Mouse (Mus musculus): ENCODE results near the gene Auh.

The Auh gene

DNA sequence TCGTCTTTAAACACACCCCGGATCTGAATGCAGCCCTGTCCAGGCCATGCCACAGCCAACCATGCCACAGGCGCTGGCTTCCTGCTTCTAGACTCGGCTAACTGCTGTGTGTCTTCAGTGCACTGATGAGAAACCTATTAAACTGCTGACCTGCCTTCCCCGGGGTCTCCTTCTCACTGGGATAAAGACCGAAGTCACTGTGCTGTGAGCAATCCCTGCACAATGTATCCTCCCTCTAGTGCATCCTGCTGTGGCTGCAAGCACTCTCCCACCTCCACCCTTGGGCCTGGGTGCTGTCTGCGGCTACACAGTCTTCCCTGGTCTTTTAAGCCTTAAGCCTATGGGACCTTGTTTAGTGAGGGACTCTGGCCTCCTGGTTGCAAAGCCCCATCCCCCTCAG, 50.7 kb downstream of the Auh start:
- no peak for DNase-seq (ENCODE audit: low spot score in 2 of 2)

DNA sequence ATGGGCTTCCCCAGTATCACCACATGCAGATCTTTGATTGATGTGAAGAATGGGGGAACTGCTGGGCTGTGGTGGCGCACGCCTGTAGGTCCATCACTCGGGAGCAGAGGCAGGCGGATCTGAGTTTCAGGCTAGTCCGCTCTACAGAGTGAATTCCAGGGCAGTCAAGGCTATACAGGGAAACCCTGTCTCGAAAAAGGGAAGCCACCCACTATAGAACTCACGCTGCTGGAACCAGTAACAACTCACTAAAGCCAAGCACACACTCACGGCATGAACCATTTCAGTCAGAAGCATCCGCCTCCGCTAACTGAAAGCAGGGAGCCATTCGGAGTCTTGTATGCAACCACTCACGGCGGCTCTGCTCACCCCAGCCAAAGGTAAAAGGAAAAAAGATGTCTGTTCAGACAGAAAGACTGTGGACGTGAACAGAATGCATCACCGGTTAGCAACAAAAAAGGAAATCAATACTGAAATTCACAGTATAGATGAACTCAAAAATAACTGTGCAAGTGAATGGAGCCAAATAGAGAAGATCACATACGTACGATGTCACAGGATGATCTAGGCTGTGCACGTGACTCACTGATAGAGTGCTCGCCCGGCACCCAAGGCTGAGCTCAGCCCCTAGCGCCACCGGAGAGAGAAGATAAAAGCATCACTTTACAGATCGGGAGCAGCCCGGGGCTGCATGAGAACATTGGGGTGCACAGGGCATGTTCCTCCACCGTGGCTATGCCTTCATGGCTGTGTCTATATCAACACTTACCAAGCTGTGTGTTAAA, 53.7 kb downstream of the Auh start:
- peak; percentile 28 to 40 for DNase-seq (ENCODE audit: low spot score in 2 of 2)

DNA sequence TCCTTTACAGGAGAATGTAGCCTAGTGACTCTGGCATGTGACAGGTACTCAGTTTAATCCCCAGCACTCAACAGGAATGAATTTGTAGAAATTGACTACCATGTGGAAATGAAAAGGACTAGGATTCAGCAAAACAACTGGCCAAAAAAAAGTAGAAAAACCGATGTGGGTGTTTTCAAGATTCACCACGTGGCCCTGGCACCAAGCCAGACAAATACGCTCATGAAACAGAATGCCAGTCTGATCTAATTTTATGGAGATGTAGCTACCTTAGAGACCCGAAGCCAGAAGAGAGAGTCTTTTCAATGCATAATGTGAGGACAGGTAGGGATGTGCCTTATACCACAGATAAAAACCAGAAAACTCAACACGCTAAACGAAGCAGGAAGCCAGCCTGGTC, 54.4 kb downstream of the Auh start:
- peak in 1 of 2 experiments; percentile 21 for DNase-seq (ENCODE audit: low spot score in 2 of 2)

DNA sequence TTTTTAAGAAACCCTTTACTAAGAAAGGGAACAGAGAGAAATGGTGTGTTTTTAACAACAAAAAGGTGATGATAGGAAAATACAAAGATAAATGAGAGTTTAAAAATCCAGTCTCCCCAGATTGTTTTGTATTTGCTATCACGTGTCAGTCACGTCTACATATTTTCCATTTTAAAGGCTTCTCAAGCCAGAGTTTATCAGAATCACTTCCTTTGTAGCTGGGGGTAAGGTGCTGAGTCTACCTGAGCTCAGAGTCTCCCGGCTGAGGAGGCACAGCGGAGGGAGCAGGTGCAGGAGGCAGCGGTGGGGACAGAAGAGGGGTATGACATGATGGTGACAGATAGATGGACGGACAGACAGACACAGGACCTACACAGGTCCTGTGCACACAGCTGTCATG, 55.1 kb downstream of the Auh start:
- no peak for DNase-seq (ENCODE audit: low spot score in 2 of 2)

DNA sequence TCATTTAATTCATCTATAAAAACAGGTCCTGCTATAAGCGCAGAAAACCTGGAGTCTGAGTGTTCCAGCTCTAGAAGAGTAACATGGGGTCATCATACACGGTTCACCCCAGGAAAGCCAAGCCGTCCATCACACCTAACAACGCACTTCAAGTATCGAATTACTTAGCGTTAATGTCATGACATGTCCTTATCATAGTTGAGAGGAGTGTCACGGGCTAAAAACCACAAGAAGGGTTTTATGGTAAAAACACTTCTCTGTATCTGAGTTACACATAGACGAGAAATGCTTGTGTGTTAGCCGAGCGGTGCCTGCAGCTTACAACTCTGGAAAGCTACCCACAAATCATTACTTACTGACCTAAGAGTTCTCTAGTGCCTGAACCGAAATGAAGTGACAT, 55.6 kb downstream of the Auh start:
- no peak for DNase-seq (ENCODE audit: low spot score in 2 of 2)

DNA sequence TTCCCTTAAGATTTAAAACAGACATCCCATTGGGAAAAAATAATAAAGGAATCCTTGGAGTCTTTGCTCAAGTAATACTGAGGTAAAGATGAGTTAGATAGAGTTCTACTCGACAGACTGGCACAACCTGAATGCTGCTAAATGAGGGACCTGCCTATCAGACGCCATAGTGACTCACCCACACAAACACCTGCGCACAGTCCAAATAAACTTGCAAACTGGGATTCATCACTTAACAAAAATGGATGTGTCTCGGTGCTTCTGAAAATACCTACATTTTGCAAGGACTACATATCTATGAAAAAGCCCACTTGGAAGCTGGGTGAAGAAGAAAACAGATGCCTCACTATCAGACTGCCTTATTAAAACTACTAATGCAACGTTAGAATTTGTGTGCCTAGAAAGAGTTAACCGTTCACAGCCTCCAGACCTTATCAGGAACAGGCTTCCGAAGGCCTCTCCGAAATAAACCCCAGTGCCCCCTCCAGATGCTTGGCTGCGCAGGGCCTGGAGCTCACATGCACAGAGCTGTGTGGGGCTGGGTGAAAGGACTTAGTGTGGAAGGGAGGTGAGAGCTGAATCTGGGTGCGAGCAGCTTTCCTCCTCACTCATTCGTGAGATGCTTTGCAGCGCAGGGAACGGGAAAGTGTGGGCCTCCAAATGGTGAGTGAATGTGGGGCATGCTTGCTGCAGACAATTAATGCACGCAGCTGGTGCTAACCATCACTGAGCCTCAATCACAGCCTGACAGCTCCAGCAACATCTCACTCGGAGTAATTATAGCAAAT, 63.3 kb downstream of the Auh start:
- no peak for DNase-seq (ENCODE audit: low spot score in 2 of 2)

DNA sequence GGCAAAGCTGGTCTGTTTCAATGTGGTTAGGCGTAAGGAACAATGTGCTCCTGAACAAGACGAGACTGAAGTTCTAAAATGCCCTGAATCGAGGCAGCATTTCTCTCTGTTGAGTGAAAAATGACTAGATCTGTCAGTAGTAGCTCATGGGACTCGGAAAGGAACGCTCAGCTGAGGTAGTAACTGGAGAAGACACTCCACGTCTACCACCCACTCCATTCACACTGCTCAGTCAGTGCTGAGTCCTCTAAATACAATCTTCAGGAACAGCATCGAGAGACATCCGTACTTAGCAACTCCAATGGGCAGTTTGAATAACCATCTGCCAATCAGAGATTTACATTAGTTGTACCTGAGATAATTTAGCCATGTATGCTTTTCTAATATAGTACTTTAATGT, 66.0 kb downstream of the Auh start:
- no peak for DNase-seq (ENCODE audit: low spot score in 2 of 2)

DNA sequence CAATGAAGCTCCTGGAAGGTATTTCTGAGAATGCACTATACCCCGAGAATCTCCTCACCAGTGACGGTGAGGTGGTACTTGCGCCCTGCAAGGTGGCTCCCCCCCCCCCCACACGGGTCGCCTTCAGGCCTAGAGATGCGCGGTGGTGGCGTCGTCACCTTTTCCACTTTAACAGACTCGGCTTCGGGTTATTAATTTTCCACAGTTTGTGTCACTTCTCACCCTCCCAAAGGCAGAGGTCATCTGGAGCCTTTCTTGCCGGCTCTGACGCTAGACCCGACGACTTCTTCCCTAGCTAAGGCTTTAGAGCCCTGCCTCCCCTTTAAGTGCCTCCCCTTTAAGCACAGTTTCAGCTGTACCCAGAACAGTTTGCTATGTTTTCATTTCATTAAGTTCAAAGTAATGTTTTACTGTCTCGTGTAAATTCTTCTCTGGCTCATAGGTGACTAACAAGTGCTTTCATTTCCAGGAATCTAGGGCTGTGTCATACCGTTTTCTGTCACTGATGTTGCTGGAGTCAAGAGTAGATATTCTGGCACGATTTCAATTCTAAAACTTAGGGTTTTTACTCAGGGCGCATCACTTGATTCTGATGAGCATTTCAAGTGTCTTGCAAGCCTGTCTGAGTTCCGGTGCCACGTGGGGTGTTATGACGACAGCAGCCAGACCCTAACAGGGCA, 69.3 kb downstream of the Auh start:
- no peak for DNase-seq (ENCODE audit: low spot score in 2 of 2)

DNA sequence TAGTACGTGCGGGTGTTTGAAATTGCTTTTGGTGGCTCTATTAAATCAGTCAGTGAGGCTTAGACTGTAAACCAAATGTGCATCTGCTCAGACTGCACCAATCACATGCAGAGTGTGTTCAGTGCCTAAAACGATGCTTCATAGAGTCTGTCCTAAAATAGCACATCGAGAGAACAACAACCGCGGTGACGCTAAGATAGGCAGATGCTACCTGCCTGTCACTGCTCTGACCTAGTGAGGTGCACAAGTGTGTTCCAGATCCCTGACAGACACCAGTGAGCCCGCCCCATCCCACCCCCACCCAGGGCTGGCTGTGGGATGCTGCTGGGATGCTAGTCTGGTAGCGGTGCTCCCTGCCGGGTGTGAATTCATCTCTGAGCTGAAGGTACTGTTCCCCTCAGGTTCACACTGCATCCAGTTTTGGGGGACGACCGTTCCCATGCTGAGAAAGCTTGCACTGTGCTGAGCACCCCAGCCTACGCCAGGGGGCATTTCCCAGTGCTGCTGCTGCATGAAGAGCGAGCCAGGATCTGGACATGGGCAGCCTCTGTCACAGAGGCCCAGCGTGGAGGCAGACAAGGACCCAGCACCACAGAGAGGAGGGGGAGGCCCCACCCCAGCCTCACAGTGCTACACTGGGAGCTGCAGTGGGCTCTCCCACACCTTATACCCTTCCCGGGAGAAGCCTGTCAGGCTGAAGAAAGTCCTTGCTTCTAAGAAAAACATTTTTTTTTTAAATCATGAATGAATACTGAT, 70.2 kb downstream of the Auh start:
- no peak for DNase-seq (ENCODE audit: low spot score in 2 of 2)

DNA sequence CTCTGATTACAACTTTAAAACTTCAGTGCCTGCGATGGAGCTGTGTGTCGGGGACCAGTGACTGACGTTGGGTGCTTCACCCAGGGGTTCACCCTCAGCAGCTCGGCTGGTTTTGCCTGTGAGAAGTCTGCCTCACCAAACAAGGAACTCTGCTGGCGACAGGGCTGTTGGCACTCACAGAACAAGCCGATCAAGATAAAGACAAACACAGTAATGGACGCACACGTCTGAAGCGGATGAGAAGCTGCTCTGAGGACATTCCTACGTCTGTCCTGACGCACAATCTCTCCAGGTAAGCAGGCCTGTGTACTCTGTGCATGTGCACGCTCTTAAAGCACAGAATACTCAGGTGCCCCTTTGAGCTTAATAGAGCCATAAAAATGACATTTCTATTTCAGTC, 71.1 kb downstream of the Auh start:
- DNase-seq (ENCODE audit: low spot score in 2 of 2), result no peak

DNA sequence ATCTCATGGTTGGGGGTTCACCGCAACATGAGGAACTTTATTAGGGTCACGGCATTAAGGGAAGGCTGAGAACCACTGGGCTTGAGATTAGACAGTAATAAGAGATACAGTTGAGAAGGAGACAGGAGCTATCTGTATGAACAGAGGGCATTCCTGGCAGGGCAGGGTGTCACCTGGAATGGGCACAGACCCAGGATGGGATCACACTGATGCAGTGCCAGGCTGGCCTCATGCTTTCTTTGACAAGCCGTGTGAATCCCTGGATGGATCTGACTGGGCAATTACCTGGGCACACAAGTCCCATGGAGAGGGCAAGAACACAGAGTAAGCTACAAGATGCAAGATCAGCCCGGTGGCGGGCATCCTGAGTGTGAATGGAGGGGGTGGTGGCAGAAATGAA, 71.7 kb downstream of the Auh start:
- DNase-seq (ENCODE audit: low spot score in 2 of 2), result no peak

DNA sequence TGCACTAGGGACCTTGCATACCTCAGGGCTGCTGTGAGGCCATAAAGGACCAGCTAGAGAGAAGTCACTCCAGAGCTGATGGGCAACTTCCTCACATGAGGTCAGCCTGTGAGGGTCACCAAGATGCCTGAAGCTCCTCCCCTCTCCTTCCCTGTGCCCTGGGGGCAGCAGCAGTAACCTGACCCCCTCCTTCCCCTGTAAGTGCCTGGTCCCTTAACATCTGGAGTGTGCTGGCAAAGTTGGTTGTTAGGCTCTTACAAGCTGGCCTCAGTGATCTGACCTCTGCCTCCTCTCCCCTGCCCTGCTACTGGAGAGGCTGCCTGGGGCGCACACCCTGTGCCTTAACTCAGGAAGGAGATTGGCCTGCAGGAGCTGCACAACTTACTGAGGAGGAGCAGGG, 75.9 kb downstream of the Auh start:
- no peak for DNase-seq (ENCODE audit: low spot score in 2 of 2)

DNA sequence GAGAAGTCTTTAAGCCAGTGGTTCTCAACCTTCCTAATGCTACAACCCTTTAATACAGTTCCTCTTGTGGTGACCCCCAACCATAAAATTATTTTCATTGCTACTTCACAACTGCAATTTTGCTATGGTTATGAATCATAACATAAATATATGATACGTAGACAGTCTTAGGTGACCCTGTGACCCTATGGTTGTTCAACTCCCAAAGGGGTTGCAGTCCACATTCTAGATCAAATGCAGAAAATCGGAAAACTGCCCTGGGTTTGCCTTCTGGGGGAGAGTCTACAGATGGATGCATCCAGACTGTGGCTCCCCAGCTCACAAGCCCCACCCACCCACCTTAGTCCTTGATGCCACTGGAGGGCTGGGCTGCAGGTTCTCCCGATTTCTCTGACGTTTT, 77.6 kb downstream of the Auh start:
- DNase-seq (ENCODE audit: low spot score in 2 of 2), result no peak

DNA sequence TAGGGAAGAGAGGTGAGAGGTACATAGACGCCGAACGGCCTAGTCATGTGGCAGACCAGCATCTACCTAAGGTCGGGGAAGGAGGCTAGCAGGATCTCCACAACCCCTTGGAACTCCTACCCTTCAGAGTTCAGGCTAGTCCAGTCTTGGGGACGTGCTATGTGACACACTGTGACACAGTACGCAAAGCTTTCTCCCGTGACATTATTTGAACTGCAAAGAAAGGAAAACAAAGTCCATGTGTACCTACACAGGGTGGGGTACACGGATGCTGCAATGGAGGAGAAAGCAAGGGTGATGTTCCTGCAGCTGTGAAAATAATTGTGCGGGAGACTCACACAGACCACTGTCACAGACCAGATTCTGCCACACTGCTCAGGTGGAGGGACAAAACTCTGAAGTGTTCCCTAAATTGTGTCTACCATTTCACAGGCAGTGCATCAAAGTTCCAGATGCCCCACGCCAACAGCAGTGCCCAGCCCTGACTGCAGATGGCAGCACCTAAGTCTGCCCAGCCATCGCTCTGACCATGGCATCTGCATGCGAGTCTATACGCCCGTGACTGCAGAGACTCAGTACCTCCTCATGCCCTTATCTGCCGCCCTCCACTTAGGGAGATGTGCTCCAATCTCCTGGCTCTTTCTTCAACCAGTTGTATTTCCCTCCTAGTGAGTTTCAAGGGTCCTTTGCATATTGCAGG, 79.3 kb downstream of the Auh start:
- DNase-seq (ENCODE audit: low spot score in 2 of 2), result no peak

DNA sequence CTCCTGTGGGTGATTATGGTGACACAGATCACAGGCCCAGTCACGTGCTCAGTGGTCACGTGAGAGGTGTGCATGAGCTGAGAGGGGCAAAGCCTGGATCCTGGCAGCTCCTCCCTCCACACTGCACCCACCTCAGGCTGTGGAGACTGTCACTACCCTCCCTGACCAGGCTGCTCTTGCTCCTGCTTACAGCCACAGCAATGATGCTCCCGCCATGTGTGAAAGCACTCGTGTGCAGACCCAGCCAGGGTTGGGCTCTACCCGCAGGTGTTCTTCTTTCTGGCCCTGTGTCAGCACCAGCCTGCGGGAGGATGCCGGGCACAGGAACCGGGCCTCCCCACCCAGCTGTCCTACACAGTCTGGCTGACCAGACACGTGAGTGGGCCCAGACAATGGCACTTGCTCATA, 80.1 kb downstream of the Auh start:
- DNase-seq (ENCODE audit: low spot score in 2 of 2), result no peak

DNA sequence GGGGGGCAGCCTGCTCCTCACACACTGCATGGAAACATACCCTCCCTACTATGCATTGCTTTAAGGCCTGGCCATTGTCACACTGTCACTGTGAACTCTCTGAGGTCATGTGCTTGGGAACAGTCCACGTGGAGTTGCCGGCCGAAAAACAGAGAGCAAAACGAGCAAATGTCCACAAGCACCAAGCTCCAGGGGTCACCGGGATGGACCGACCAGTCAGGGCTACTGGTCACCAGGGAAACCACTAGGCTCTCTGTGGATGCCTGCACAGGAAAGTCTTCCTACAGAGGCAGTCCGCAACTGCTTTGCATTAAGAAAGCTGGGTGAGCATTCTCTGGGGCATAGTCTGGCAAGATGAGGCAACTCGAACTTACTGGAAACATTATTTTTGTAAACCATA, 82.0 kb downstream of the Auh start:
- no peak for DNase-seq (ENCODE audit: low spot score in 2 of 2)

DNA sequence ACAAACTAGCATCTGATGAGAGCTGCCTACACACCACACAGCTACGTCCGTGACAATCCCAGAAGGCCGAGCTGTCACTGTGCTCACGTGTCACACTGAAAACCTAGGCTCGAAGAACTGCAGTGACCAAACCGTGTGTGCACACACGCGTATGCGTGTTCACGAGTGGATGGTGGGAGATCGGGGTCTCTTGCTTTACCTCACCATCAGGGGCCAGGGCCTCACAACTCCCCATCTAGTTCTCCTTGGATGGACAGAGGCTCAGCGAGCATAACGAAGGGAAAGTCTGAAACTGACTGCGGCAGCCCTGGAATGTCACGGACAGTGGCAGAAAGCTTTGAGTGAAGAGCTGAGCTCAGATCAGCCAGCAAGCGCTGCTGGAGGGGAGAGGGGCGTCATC, 82.4 kb downstream of the Auh start:
- no peak for DNase-seq (ENCODE audit: low spot score in 2 of 2)

DNA sequence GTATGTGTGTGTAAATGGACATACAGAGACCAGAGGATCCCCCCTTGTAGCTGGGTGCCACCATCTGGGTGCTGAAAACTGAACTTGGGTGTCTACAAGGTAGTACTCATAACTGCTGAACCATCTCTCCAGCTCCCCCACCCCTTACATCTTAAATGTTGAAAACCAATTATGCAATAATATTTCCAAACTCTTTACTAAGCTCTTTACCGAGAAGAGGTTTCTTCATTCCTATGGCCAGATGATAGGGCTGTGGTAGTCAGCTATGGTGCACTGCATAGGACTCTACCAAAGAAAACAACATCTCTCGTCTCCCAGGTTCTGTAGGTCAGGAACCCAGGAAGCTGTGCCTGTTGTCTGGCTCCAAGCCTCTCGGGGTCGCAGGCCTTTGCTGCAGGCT, 83.9 kb downstream of the Auh start:
- no peak for DNase-seq (ENCODE audit: low spot score in 2 of 2)

DNA sequence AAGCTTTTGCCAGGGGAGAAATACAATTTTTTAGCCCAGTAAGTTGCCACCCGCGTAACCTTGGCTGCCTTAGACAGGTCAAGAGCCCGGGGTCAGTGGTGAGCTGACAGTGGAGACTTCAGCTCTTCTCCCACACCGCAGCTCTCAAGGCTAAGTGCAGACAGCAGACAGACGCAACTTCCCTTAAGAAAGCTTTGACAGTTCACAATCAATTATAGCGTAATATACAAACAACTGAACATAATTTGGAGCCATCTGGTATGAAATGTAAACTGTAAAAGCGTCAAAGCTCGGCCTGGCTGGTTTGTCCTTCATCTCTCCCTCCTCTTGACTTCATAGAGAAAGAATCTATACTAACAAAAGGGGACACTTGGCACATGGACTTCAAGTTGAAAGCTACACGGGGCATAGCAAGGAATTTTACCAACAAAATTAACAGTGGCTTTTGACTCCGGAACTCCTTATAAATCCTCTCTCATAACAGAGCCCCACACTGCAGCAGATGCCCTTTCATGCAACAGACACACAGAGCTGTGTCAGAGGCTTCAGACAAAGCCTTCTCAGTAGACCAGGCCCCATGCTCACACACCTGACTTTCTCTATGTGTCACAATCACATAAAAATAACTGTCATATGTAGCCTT, 85.8 kb downstream of the Auh start:
- no peak for DNase-seq (ENCODE audit: low spot score in 2 of 2)

DNA sequence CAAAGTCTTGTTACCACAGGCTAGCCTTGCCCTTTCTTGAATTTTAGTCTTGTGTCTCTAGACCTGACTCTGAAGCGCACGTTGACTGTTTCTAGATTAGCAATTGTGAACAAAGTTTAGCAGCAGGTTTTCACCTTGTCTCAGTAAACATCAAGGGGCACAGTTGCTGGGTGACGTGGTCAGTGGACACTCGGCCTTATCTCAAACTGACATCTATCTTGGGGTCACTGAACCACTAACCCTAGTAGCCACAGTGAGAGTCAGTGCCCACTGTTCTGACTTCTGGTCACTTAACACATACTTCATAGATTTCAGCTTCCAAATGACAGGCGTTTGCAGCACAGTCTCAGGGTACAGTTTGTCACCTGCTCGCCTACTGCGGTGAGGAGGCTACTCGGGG, 93.2 kb downstream of the Auh start:
- no peak for DNase-seq (ENCODE audit: low spot score in 2 of 2)

DNA sequence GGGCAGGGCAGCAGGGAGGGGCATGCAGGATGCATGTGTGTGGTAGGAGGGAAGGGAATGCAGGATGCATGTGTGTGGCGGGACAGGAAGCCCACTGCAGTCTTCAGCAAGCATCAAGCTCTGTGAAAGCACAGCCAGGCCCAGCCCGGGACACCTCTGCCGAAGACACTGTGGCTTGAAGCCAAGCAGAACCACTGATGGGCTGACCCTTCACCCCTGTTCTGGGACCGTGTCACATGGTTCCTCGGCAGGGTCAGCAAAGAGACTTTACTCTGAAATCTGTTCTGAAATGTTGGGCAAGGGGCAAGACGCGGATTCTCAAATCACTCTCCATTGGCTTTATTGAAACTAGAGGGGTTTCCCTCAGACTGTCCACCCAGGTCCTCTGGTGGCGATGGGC, 94.9 kb downstream of the Auh start:
- no peak for DNase-seq (ENCODE audit: low spot score in 2 of 2)

Measured in frontal cortex, postnatal 14 days (tissue).